Mouse (Mus musculus): ENCODE results near the gene Ldhc.
A peak's percentile ranks its signal among the peaks of the same experiment; 100 is the strongest.
"Not testable (repeated sequence)": the region's sequence is repeated elsewhere in the genome, so short reads cannot be mapped to it uniquely, and the experiment has no call there.

Gene Ldhc

GRCm38 (mm10) chr7:46860996-46861395, at the start of gene Ldhc:
Ldhc (plus strand) TSS chr7:46861203.
- DNase-seq, result no peak

- no peak for DNase-seq
These were observed 47.0 kb upstream of the Ldhc start for GRCm38 (mm10) chr7:46814012-46814411.

DNA sequence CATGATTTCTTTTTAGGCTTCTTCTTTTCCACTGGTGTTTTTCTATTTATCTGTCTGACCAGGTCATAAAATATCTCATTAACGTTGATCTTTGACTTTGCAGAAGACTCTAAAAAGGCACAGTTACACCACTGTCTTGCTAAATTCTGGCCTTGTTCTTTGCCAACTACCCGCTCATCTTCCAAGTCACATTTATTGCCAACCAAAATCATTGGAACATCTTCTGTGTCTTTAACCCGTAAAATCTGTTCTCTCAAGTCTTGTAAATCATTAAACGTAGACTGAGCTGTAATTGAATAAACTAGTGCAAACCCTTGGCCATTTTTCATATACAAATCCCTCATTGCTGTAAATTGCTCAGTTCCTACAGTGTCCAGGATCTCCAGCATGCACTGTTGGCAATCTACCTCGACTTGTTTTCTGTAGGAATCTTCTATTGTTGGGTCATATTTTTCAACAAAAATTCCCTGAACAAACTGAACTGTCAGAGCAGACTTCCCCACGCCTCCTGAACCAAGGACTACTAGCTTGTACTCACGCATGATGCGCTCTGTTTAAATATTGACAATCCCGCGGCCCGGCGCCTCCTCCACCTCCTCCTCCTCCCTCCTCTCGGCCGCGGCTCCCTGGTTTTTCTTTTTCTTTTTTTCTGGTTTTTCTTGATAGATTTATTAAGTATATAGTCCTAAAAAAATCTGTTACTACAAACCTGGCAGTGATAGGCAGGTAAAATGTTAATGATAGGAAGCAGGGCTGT, 39.9 kb upstream of the Ldhc start:
- not testable (repeated sequence) for DNase-seq

- DNase-seq, result no peak
These were observed 33.8 kb upstream of the Ldhc start for GRCm38 (mm10) chr7:46827046-46827802.

- DNase-seq, result no peak
These were observed 33.2 kb upstream of the Ldhc start for GRCm38 (mm10) chr7:46827803-46828184.

GRCm38 (mm10) chr7:46829911-46830310, 31.1 kb upstream of the Ldhc start:
- no peak for DNase-seq

DNA sequence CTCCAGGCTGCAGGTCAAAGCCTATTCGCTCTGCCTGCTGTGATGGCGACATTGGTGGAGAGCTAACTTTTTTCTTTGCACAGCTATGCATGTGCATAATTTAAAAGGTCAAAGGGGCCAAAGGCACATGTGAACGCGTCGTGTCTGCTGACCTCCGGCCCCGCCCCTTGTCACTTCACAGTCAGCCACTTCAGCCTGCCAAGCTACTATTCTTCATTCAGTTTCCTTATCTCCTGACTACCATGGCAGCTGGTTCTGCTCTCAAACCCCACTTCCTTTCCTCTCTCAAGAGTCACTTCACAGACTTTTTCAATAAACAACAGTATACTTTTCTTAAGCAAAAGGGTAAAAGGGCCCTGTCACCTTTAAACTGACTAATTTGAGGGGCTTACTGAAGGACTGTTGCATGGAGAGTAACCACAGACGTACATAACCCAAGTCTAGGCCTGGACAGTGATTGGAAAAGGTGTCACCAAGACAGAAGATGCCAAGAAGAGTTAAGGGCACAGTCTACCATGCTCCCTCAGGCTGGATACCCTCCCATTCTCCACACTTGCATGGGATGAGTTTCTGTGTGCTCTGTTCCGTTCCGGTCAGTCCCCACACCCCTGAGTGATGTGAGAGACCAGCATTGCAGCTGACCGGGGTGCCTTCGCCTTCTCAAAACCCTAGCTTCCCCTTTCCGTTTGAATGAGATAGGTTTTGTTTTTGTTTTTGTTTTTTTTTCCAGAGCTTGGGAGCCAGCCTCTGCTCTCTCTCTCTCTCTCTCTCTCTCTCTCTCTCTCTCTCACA, 30.0 kb upstream of the Ldhc start:
- DNase-seq, result no peak

DNA sequence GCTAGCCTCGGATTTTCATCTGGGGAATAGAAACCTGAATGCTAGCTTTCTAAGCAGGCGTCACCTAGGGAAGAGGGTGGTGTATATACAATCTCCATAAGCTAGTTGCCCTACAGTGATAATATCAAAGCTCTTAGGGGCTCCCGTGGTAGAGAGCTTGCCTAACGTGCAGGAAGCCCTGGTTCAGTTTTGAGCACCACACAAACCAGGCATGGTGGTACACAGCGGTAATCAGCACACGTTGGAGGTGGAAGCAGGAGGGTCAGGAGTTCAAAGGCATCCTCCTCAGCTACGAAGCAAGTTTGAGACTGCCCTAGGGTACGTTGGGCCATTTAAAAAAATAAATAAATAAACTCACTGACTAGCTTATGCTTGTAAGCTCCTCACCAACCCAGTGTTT, 29.3 kb upstream of the Ldhc start:
- DNase-seq, result no peak

- DNase-seq, result not testable (repeated sequence)
These were observed 28.7 kb upstream of the Ldhc start for GRCm38 (mm10) chr7:46832112-46832810.

GRCm38 (mm10) chr7:46833266-46833665, 27.7 kb upstream of the Ldhc start:
- DNase-seq, result no peak

DNA sequence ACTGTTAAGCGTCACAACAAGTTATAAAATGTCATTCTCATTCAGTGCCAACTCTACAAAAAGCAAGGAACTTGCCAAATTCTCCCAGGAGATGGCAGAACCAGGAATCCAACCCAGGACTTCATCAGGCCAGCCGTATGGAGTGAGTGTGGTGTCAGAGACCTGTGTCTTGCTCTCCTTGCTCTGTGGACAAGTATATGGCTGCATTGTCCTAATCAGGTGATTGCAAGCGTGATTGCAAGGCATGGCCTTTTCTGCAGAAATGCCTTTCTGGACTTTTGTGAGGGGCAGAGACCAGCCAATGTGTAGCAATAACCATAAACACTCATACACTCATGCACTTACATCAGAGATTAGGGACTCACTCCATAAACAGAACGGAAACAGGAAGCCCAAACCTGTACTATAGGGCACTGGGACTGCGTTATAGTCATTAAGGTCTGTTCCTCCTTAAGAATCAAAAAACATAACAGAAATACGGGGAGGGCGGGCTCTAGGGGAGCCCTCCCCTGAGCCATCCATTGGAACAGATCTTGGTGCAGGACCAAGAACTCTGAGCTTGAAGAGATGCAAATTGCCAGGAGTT, 27.2 kb upstream of the Ldhc start:
- no peak for DNase-seq

DNA sequence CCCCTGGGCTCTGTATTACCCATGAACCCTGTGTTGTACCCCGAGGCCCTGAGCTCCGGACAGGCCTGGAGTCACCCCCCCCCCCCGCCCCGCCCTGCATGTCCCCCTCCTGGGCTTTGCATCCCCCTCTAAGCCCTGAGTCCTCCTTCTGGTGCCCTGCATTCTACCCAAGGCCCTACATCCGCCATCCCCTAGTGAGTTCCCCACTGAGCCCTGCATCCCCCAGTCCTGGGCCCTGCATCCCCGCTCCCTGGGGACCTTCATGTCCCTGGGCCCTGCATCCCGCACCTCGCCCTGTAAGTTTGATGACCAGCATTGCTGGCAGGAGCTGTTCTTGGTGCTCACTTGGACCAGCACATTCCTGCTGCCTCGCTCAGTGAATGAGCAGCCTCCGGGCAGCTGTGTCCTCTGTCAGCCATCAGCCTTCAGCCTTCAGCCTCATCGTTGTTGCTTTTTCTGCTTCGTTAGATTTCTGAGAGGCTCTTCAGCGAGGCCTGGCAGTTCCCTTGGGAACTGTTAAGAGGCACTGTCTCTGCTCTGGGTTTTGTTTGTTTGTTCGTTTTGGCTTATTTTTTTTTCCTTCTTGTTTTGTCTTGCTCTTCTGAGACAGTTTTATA, 25.9 kb upstream of the Ldhc start:
- no peak for DNase-seq

GRCm38 (mm10) chr7:46836357-46836756, 24.6 kb upstream of the Ldhc start:
- DNase-seq, result no peak

- DNase-seq, result no peak
These were observed 23.9 kb upstream of the Ldhc start for GRCm38 (mm10) chr7:46837073-46837472.

DNA sequence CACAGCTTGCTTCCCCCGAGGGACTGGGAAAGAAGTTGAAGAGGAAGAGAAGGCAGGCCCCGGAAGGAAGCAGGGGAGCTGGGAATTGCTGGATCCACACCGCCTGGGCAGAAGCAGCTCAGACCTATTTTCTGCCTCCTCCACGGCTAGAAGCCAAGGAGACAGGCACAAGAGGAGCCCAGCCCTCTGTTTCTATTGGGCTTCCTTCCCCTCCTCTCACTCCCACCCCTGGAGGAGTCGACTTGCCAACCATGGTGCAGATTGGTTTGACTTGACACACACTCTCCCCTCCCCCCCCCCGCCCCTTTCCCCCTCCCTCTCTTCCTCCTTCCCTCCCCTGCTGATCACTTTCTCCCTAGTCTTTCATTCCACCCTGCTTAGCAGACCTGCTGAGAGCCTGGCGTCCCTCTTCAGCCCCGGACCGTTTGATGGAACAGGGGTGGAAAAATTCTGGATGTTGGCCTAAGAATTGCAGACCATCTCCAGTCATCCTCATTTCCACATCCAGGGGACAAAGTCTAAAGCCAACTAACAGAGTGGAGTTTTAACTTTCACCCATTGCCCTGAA, 22.8 kb upstream of the Ldhc start:
- peak; percentile 31 for DNase-seq

GRCm38 (mm10) chr7:46838891-46839302, 22.1 kb upstream of the Ldhc start:
- DNase-seq, result peak; percentile 88

- DNase-seq, result no peak
These were observed 21.6 kb upstream of the Ldhc start for GRCm38 (mm10) chr7:46839446-46839845.

- DNase-seq, result no peak
These were observed 21.1 kb upstream of the Ldhc start for GRCm38 (mm10) chr7:46839861-46840260.

- DNase-seq, result no peak
These were observed 20.7 kb upstream of the Ldhc start for GRCm38 (mm10) chr7:46840326-46840725.

GRCm38 (mm10) chr7:46840787-46841525, 20.0 kb upstream of the Ldhc start, which contains the start of gene Ldha:
Ldha (plus strand) TSS chr7:46841475.
- DNase-seq, result no peak

DNA sequence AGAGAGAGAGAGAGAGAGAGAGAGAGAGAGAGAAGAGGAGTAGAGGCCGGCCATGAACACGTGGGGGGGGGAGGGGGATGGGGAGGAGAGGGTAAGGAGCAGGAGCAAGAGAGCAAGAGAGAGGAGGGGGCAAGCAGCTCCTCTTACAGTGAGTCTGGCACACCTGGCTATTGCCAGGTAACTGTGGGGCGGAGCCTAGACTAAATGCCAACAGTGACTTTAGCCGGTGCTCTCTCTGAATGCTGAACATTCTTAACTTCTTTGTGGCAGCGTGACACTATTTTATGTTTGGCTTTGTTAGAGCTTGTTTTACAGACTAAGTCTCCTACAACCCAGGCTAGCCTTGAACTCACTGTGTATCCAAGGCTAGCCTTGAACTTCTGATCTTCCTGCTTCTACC, 18.7 kb upstream of the Ldhc start:
- DNase-seq, result no peak
